Mouse (Mus musculus) MEL-GATA-1-ER (cell line): ENCODE results near the gene Luc7l3.

Experiments used
- DNase-seq: peaks from one replicate; pipeline ENCODE4 v3.0.0-alpha.2; 2012; ENCODE audit warnings: low read depth; ENCODE audit errors: extremely low read depth

Luc7l3 gene

DNA sequence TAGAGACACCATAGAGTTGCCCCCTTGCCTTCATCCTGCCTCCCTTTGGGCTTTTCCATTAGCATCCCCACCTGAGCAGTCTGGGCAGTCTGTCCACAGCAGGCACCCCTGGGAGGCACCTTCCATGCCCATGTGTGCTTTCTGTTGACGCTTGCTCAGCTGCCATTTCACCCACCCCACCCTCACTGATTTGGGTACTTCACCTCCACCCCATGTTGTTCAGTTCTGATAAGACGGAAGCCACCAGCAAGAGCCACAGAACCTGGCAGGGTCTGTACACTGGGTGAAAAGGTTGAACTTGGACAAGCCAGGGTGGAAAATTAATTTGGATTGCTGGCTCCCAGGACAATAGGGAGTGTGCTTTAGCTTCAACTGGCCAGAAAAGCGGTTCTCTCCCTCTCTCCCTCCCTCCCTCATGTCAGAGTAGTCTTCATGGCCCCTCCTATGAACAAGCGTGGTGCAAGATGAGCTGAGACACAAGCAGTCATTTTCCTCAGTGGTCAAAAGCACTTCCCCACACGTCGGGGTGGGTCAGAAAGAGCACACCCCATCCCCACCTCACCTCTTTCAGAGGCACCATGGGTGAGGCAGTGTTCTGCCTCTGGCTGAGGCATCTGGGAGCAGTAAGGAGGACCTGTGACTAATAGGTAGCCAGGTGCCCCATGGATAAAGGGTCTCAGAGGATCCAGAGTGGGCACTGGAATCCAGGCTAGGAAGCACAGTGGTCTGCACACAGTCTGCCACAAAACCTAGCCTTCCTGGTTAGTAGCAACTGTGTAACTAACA, 60.0 kb downstream of the Luc7l3 start:
- no peak for DNase-seq

DNA sequence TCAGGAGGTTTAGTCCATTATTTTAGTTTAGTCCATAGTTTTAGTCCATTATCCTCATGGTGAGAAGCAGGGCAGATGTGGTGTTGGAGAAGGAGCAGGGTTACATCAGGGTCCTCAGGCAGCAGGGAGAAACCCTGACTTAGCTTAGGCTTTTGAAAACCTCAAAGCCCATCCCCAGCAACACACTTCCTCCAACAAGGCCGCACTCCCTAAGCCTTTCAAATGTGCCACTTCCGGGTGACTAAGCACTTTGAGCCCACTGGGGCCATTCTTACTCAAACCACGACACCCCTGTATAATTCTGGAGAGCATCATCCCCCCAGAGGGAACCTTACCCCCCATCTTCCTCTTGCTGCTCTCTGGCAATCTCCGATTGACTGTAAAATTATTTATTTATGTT, 62.0 kb downstream of the Luc7l3 start:
- DNase-seq, result peak; percentile 30

GRCm38 (mm10) chr11:94257987-94258386, 63.8 kb downstream of the Luc7l3 start:
- DNase-seq, result no peak

DNA sequence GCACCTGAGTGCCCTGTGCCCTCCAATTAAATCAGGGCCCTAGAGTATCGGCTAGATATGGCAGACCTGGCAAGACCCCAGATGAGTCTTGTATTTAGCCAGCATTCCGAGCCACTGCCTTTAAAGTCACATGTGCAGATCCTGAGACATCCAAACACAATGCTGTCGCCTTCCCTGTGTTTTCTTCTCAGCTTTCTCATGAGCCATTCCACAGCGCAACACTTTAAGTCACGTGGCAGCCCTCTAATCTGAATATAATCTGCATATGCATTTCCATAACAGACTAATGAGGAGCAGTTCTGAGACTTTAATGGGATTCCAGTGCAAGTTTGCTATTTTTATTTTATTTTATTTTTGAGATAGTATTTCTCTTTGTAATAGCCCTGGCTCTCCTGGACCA, 66.1 kb downstream of the Luc7l3 start:
- DNase-seq, result no peak

DNA sequence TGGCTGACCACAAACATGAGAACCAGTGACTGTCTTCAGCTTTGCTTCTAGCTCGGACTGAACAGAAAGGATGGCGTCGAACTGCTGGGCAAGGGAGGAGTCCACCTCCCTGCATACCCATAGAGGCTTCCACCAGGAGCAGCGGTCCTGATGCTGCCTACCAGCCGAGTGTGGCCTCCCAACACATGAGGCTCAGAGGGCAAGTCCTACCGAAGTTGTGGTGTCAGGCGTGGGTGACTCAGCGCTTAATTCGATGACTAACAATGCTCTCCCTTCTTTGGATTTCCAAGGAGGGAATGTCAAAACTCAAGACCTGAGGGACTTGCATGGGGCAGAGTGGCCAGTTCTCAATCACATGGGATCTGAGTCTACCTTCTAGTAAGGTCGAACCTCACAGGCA, 68.1 kb downstream of the Luc7l3 start:
- no peak for DNase-seq

DNA sequence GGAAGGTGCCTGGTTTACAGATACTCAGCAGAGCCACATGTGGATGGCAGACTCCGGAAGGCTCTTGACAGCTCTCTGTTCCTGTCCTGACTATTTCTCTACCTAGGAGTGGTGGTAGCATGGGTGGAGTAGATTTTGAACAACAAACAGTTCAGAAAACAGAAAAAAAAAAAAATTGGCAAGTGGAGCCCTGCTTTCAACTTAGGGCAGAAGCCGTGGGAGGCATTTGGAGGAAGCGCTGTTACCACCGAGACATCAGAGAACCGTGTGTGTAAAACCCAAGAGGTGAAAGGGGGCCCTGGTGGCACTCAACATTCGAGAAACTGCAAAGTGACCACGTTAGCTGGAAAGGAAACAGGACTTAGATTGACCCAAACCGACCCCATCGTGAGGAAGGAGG, 68.6 kb downstream of the Luc7l3 start:
- DNase-seq, result no peak

GRCm38 (mm10) chr11:94246789-94247061, 75.1 kb downstream of the Luc7l3 start:
- DNase-seq, result no peak

- DNase-seq, result no peak
These were observed 75.6 kb downstream of the Luc7l3 start, which contains the start of gene Wfikkn2 for GRCm38 (mm10) chr11:94245955-94246788. Gene Wfikkn2 (minus strand): TSS chr11:94246005.

DNA sequence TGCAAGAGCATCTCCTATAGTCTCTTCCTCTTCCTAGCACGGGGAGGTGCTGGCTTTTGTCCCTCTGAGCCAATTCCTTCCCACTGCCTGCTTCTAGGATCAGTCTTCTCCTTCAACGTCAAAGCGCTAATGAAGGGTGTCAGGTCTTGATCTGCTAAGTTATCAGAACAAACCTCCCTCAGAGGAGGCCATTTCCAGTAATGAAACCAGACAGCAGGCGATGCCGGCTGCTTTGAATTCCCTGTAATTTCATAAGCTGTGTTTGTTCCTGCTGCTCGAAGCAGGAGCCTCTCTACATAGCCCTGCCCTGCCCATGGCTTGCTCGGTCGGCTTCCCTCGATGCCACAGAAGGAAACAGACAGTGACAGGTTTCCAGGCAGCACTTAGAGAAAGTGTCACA, 77.4 kb downstream of the Luc7l3 start:
- DNase-seq, result no peak

DNA sequence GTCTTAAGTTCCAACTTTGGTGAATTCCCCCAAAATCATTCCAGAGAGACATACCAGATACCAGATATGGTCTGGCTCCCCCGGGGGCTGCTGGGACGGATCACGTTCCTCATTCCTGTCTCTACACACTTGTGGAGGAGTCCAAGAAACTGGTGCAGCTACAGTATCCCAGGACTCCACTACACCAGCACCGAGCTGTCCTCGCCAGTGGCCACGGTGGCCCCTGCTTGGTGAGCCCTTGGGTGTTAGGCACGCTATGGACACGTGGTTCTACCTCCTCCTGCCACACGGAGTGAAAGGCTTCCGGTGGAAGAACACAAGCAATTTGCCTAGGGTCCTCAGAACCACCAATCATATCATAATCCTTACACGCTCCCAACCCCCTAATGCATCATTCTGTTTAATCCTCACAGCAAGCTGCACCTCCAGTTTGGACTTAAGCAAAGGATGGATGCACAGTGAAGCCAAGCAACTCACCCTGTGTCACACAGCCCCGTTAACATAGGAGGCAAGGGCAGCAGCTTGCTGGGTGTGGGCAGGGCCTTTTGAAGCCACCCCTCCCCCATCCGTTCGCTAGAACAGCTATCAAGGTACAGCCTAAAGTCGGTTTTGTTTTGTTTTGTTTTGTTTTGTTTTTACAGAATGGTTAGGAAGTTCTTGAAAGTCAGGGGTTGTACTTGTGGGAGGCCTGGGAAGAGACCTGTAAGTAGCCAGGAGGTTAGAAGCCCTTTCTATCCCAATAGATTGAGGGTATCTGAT, 78.2 kb downstream of the Luc7l3 start:
- DNase-seq, result no peak

GRCm38 (mm10) chr11:94242760-94243421, 78.9 kb downstream of the Luc7l3 start:
- no peak for DNase-seq

DNA sequence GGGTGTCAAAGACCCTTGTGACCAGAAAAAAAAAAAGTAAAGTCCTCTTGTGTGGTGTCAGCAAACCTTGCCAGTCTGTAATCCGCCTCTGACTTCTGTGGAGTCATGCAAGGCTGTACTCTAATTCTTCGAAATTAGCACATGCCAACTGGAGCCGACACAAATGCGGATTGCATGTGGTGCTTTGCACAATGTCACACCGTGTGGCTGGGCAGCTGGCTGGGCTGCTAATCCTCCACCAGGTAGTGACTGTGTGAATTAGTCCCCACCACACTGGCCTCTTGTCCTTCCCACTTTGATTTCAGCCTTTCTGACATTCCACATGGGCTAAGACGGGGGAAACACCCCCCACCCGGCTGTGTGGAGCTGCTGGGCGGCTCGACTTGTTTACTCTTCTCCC, 82.1 kb downstream of the Luc7l3 start:
- no peak for DNase-seq

DNA sequence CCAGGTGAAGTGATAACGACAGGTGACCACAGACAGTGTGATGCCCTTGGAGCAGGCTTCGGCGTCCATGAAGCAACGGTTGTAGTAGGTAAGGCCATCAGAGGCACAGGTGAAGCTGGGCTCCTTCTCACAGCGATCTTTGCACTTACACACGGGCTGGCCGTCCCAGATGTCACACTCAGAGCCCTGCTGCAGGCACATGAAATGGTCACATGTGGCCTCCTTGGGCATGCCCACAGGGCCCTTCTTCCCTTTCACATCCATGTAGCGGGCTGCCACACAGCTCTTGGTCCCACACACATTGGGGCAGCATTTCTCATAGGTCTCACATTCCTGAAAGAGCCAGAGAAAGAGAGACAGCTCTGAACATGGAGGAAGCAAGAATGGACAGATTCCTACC, 83.0 kb downstream of the Luc7l3 start:
- DNase-seq, result no peak
